Mouse (Mus musculus): ENCODE data around the gene Pard3.
A peak's percentile ranks its signal among the peaks of the same experiment; 100 is the strongest.

Pard3 gene

DNA sequence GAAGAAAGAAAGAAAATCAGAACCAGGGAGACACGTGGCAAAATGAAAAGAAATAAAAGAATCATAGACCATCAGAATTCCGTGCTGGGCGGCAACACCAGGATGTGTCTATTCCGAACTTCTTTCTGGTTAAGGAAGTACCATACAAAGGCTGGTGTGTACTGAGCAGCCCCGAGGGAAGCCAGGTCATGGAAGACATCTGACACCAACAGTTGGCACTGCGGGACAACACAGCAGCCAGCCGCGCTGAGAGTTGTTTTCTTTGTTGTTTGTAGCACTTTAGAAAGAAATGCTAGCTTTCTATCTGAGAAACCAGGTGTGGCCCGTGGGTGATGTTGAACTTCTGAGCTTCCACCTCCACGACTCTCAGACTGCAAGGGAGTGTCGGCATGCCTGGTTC is 274.5 kb downstream of the Pard3 start:
- peak; percentile 24 for DNase-seq (ENCODE audit: low read depth, low spot score)

DNA sequence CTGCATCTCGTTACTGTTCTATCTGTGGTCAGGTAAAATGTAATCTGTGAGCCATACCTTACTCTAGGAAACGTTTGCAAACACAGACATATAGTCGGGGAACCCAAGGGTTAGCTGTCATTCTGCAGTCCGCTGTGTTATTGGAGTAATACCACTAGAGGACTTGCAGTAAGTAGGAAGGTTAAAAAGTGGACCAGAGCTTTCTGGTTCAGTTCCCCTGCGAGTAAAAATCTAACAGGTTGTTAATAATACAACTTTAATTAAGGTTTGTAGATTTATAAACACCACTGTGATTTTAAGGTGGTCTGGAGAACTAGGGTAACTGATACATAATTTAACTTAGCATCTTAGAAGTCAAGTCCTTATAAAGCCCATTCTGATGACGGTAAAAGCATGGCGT is 277.4 kb downstream of the Pard3 start:
- DNase-seq (ENCODE audit: low read depth, low spot score): no peak

DNA sequence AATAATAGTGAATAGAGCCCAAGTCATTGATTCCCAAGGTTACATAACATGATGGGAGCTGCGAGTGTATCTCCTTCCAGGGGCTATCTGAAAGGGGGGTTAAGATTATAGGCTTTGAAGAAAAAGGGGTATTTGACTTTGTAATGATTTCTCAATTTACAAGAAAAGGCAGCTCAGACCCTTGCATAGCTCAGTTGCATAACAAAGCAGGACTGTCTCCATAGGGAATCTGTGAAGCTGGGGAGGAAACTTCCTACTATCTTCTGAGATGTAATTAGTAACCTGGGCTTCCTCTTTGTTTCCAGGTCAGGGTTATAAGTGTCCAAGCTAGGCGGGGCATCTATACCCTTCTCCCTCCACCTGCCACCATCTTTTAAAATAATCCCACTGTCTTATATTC is 279.4 kb downstream of the Pard3 start:
- DNase-seq (ENCODE audit: low read depth, low spot score): no peak

DNA sequence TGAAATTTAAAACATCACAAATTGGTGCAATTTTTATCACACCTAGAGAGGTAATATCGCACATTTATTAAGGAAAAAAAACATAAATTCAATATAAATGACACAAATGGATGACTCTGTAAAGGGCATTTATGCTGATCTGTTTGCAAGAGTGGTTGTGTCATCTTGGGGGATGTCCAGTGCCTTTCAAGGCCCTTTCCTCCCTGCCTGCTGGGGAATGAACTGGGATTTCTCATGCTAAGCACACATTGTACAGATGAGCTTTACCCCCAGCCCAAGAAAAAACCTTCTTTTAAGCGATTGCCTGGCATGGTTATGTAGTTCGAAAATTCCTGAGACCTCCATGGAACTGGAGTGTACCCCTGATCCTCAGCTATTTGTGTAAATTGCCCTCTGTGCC is 280.7 kb downstream of the Pard3 start:
- no peak for DNase-seq (ENCODE audit: low read depth, low spot score)

DNA sequence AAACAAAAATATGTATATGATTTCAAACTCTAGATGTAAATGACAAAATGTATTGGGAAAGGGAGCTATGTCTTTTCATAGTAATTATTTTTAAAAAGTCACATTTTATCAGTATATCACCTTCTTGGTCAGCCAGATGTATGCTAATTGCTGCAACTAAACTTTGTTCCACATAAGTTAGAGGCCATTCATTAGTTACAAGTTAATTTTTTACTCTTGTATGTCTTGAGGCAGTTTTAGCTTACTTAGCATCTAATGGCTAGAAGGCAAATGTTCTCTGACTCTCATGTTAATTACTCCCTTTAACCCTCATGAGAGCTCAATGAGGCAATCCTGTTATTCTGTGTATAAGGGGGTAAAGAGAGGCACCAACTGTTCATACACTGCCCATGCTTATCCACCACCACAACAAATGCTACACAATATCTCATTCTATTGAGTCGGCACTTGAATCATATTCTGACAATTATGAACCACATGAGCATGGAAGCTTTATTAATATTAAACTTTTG is 282.3 kb downstream of the Pard3 start:
- DNase-seq (ENCODE audit: low read depth, low spot score): no peak

DNA sequence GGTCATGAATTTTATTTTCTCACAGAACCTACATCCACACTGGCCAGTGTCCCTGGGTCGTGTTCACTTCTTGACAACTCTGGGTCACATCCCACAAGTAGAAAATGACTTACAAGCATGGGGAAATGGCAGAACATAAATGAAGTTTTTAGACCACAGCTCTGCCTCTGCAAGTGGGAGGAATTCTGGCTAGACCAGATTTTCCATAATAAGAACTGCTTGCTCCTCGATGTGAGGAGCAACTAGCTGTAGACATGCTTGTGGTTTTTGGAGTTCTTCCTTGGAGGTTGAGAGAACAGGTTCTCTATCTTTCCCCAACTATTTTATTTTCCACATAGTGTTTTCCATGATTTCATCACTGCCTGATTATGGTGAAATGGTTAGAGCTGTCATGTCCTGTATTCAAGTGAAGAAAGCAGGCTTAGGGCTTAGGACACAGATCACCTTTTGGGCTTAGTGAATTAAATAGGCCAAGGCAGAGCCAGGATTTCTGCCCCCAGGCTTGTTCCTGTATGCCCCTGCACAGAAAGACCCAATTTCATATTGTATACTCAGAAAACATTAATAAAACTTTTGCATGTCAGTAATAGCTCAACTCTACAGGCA is 284.3 kb downstream of the Pard3 start:
- DNase-seq (ENCODE audit: low read depth, low spot score): peak; percentile 59

DNA sequence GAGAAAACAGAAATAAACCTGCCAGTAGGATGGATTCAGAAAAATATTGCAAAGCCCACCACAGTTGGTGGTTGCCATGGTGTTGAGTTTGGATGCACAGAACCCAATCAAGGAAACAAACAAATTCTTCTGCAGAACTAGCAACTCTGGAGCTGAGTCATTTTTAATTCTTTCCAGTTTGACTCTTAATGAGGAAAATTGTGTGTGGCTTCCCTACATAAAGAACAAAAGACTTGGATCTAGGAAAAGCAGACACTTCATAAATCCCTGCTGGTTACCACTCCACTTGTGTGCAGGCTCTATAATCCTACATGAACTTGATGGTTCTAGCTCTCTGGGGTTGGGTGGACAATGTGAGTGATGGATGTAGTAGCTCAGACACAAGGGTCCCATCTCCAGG is 298.1 kb downstream of the Pard3 start:
- peak; percentile 39 for DNase-seq (ENCODE audit: low read depth, low spot score)

DNA sequence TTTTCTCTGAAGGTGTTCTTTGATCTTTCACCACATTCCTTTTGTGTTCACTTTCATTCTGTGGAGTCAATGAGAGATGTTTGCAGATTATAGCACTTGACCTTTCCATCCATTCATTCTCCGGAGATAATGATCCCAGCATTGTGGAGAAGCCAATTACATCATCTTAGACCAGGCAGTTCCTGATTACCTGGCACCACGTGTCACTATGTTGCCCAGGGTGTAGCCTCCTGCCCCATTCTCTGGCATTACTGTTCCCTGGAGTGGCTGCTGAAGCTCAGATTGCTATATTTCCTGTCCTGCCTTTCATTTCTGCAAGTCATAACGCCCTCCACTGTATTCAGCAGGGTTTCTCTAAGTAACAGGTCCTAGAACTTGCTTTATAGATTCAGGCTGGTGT is 304.7 kb downstream of the Pard3 start:
- no peak for DNase-seq (ENCODE audit: low read depth, low spot score)

DNA sequence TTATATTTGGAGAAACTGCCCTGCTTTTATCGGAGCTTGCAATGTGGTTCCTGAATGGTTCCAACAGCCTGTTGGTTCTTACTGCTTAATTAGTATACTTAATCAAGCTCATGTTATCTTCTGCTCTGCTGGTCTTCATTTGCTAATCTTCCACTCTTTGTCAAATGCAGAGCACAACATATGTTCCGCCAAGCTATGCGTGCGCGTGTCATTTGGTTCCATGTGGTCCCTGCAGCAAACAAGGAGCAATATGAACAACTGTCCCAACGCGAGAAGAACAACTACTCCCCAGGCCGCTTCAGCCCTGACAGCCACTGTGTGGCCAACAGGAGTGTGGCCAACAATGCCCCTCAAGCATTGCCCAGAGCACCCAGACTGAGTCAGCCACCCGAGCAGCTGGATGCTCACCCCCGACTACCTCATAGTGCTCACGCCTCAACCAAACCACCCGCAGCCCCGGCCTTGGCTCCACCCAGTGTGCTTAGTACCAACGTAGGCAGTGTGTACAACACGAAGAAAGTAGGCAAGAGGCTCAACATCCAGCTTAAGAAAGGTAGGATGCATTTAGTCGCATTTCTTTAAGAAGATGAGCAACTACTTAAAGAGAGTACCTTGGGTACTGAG is 307.7 kb downstream of the Pard3 start:
- DNase-seq (ENCODE audit: low read depth, low spot score): no peak

DNA sequence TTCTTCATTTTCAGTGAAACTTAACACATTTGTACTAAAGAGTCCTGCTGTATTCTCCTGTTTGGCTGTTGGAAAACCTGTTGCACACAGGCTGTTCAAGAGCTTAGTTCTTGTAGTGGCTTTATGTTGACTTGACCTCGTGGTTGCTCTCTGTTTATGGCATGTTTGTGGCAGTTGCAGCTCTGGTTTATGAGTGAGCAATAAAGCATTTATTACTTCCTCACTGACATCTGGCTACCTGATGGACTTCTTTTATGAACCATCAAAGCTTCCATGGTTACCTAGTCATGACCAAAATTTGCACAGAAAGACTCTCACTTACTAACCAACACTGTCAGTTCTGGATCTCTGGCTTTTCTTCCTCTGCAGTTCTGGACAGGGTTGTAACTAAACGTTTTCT is 314.1 kb downstream of the Pard3 start:
- DNase-seq (ENCODE audit: low read depth, low spot score): no peak

DNA sequence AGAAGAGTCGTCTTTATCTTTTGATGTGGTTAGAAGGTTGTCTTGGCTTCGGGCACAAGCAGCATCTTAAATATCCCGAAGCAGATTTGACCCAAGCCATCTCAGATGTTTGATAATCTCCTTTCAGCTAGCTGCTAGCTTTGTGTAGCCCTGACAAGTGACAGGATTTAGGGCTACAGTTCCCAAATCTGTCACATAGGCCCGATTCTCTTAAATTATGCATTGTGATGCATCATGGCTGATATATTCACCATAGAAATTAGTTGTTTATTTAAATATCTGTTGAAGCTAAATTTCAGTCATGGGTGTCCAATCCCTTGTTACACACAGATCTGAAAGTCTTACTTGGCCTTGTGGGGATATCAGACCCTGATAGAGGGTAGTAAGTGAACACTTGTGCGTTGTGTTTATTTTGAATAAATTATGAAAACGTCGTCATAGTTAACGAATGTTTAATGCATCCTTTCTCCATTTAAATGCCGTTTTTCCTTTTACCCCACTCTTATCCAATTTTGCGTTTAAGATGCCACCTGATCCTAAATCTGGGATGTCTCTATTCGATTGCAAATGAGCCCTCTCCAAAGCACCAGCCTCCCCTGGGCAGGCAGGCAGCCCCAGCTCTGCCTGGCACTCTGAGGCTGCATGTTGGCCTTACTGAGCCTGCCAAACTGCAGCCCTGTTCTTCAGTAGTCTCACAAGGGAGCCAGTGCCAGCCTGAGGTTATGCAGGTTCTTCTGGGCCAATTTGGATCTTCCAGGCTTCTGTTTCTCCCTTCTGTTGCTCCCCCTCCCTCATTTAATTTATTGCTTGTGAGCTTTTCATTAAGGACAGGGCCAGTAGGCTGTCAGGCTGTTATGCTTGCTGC is 315.5 kb downstream of the Pard3 start:
- DNase-seq (ENCODE audit: low read depth, low spot score): peak; percentile 55

DNA sequence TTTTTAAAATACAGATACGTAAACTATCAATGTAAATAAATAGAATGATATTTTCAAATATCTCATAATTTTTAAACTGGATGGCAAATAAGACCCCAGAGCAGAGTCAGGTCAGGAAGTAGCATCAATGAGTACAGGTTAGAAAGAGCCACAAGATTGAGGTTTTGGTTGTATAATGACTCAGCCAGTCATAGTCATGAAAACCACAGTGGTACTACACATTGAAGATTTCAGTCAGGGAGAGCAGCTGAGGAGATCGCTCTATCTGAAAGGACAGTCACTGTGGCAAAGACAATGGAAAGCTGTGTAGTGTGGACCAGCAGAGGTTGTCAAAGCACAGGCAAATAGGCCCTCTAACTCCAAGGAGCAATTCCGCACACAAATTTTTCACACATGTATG is 317.6 kb downstream of the Pard3 start:
- peak; percentile 26 for DNase-seq (ENCODE audit: low read depth, low spot score)

DNA sequence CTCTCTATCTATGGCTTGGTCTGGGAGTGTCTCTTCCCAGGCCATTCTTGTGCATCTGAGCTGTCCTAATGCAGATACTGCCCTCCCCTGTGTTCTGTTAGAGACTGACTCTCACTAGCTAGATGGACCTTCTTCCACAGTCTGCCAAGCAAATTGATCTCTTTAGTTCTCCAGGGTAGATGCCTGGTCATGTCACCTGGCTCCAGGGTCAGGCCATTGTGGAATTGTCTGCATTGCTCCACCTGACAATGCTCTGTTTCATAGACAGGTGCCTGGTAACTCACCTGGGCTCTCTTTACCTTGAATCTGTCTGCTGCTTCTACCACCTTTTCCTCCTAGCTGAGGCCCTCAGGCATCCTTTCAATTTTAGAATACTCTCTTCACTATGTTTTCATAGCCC is 329.0 kb downstream of the Pard3 start:
- DNase-seq (ENCODE audit: low read depth, low spot score): no peak

DNA sequence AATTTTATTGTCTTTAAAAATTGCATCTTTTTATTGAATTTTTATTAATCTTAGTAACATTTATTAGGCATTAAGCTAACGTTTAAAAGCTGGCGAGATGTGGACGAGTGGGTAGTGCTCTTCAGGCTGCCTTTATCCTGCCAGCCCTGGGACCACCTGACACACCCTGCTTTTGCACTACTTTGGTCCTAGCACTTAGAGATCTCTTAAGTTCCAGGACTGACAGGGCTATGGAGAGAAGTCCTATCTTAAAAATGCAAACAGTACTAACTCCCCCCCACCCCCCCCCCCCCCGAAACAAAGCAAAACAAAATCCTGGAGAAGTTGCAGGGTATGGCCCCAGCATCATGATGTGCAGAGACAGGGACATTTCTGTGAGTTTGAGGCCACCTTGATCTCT is 331.8 kb downstream of the Pard3 start:
- no peak for DNase-seq (ENCODE audit: low read depth, low spot score)

DNA sequence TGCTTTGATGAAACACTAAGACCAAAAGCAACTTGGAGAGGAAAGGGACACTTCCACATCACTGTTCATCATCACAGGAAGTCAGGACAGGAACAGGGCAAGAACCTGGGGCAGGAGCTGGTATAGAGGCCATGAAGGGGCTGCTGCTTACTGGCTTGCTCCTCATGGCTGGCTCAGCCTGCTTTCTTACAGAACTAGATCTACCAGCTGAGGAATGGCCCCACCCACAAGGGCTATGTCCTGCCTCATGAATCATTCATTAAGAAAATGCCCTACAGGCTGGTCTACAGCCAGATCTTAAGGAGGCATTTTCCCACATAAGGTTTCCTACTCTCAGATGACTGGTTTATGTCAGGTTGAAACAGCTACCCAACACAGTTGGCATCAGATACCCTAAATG is 342.1 kb downstream of the Pard3 start:
- DNase-seq (ENCODE audit: low read depth, low spot score): no peak

DNA sequence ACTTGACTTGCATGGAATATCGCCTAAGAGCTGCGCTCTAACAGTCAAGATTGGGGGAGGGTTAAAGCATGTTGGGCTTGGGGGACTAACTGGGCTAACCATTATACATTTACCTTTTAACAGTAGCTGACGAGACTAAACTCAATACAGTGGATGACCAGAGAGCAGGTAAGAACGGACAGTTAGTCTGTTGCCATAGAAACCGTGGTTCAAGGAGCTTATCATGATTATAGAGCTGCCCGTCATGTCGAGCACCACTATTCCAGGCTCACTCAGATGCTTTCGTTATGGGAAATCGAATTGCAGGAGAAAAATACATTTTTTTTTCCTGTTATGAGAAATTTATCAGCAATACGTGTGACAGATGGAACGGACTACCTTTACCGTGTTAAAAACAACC is 346.9 kb downstream of the Pard3 start:
- DNase-seq (ENCODE audit: low read depth, low spot score): no peak

DNA sequence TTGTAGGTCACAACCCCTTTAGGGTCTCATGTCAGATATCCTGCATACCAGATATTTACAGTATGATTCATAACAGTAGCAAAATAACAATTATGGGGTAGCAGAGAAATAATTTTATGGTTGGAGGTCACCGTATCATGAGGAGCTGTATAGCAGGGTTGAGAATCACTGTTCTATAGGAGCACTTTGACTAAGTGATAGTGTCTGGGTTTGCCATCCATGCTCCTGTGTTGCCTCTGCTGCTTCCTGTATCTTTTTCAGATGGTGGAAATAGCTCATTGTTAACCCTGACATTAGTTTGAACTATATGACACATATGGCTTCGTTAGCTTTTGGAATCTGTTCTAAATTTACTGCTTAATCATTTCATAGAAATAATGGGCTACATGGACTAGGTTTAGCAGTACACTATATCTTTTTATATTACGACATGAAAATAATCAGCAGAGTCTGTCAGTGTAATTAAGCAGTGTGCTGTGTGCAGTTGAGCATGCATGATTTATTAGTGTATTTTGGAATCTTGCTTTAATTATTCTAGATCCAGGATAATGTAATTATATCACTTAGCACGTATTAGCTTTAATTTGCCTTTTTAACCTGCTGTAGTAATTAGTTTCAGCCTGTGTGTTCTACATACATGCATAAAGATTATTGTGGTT is 347.6 kb downstream of the Pard3 start:
- DNase-seq (ENCODE audit: low read depth, low spot score): no peak

DNA sequence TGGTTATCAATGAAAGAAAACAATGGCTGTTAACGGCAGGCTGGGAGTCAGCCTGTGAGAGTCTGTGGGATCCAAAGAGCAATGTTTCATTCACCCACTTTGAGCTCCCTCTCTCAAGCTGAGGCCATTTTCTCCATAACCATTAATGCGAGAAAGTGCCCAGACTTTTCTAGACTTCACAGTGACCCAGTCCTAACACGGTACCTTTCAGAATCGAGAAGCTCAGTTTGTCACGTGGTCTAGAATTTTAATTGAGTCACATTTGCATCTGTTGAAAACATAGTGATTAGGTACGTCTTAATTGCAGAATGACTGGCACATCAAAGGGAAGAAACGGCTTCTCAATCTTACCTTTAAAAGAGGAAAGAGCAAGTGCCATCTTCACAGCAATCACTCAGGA is 359.3 kb downstream of the Pard3 start:
- no peak for DNase-seq (ENCODE audit: low read depth, low spot score)

DNA sequence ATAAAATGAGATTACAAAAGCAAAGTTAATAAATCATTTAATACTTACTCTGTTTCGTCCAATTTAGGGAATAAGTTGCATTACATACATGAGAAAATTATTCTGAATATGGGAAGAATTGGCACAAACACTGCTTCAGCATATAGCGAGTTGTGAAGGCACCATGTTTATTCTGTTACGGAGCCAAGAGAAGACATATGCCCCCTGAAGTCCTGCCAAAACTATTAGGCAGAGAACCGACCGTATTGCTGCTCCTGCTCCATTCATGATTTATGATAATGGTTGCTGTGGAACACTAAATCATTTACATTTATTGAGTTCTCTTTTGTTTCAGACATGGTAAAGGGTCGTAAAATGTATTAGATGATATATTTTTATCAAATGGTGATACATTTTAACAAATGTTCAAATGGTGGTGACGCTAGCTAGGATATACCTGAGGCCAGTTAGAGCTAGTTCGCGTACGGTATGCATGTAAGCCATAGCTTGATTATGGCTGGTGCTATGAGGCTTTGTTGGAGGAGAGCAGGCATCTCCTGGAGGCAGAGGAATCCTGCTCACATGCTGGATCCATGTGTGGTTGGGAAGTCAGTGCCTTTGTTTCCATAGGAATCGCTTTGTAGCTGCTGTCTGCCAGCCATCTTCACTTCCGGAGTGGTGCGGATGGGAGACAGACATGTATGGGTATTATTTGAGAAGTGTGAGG is 360.7 kb downstream of the Pard3 start:
- peak; percentile 39 for DNase-seq (ENCODE audit: low read depth, low spot score)

DNA sequence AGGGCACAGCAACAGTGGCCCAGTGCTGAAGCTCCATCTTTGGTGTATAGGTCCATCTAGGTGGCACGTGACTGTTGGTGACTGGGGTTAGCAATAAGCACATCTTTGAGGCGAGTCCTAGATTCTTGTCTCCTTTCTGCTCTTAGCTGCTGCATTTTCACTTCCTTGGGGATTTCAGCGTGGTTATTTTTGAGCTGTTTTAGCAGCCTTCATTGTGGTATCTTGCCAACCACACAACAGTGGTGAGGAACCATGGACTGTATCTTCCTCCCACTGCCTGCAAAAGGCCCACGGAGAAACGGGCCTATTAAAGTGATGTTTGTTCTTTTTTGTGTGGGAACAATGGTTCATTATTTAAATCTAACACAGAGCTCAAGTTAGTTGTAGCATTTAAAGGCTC is 363.2 kb downstream of the Pard3 start:
- DNase-seq (ENCODE audit: low read depth, low spot score): peak; percentile 72

DNA sequence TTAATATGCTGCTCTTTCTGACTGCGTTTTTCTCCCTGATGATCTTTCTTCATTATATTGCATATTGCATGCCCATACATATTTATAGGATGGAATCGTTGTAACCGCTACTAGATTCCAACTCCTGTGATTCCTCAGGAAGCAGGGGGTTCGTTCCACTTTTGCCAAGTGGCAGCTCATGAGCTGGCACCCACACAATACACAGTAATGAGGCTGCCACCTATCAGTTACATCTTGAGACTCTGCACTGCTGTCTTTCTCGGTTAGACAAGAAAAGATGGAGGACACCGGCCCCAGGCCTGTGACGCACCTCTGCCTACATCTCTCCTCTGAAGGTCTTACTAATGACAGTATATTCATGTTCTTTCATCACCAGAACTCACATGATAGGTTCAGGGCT is 364.3 kb downstream of the Pard3 start:
- peak; percentile 26 for DNase-seq (ENCODE audit: low read depth, low spot score)

DNA sequence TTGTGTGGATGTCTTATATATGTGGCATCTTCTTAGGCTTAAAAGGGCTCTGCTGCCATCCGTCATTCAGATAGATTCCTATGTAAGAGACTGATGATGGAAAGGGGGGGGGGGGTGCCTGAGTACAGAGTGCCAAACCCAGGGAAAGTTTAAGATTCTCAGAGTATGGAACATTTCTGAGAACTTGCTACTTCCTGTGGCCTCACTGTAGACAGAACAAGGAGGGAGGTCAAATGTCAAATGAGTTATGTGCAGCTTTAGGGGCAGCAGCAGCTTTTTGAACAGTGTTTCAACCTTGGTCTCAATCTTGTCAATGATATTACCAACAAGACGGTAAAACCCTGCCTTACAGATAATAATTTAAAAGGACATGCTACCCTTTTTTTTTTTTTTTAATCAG is 367.5 kb downstream of the Pard3 start:
- no peak for DNase-seq (ENCODE audit: low read depth, low spot score)
